Mouse (Mus musculus): Measurements from ENCODE around the gene March11. TPM values are rescaled to one million over a fixed set of nuclear protein-coding genes. Genes with fewer than 3 reads are reported as not detected.

Gene March11
- polyA plus RNA-seq, 1 experiment from 2014 or later = 0.65 TPM

DNA sequence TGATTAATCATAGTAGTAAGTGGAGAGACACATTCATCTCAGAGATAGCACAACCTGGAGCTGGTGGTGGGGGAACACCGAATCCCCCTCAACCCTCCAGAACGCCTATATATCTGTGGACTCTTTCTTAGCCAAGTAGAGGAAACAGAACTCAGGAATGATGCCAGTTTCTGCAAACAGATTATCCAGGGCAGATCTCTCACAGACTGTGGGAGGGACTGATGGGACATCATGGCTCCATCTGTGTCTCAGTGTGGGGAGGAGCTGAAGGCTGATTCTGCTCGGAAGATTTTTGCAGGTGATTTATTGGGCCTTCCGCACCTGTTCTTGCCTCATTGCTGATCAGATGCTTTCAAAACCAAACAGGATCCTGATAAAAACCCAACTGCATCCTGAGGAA is 29.5 kb downstream of the March11 start:
- H3K9me3 ChIP-seq (replicated peaks; ENCODE audit: control insufficient read depth, low read length) = no peaks in the 10 kb centered on the region
- ATAC-seq (replicated peaks; ENCODE audit: insufficient number of reproducible peaks, low FRiP score, low TSS enrichment, low read depth) = no peak
- 92% methylated on average over 4 of the region's 4 CpGs for WGBS

DNA sequence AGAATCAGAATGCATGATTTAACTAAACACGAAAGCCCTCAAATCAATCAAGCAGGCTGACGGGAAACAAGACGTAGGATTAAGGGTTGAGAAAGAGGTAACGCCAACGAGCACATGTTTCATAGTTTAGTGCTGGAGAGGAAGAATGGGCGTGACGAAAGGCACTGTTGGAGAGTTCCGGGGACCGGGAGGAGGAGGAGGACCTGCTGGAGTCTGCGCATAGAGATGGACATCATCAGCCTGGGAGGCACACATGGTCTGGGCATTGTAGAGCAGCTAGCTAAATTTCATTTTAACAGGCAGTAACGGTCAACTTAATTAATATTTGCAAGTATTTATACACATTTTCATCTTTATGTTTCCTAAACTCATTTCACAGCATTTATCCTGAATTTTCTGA is 31.6 kb downstream of the March11 start:
- no peaks in the 10 kb centered on the region for H3K27me3 ChIP-seq (ENCODE audit: control insufficient read depth, insufficient read depth, low read length)
- no peak for DNase-seq (ENCODE audit: low spot score)
- H3K36me3 ChIP-seq (replicated peaks; ENCODE audit: control insufficient read depth, insufficient read depth, low read depth, low read length) = no peaks in the 10 kb centered on the region
- no peak overlapping the region for H3K27ac ChIP-seq (replicated peaks; ENCODE audit: low read depth, low read length)
- no peak overlapping the region for H3K9ac ChIP-seq (replicated peaks; ENCODE audit: low read length)
- no peak for ATAC-seq (replicated peaks; ENCODE audit: insufficient number of reproducible peaks, low FRiP score, low TSS enrichment, low read depth)
- H3K9me3 ChIP-seq (replicated peaks; ENCODE audit: control insufficient read depth, low read length) = no peaks in the 10 kb centered on the region
- no peak overlapping the region for H3K4me2 ChIP-seq (ENCODE audit: low read depth, low read length)
- no peaks in the 10 kb centered on the region for H3K4me1 ChIP-seq (ENCODE audit: control insufficient read depth, insufficient read depth, low read length)
- H3K4me3 ChIP-seq (ENCODE audit: low read depth, low read length) = no peak overlapping the region
- 82% methylated on average over 11 of the region's 11 CpGs for WGBS

More for the DNA sequence above, 29.5 kb downstream of the March11 start:
- Histone ChIP-seq H3K4me3 (ENCODE audit: low read depth, low read length) (no peak overlapping the region), H3K27ac (replicated peaks; ENCODE audit: low read depth, low read length) (no peak overlapping the region), H3K27me3 (ENCODE audit: control insufficient read depth, insufficient read depth, low read length) (no peaks in the 10 kb centered on the region), H3K4me2 (ENCODE audit: low read depth, low read length) (no peak overlapping the region), H3K9ac (replicated peaks; ENCODE audit: low read length) (no peak overlapping the region), H3K36me3 (replicated peaks; ENCODE audit: control insufficient read depth, insufficient read depth, low read depth, low read length) (no peaks in the 10 kb centered on the region), H3K4me1 (ENCODE audit: control insufficient read depth, insufficient read depth, low read length) (no peaks in the 10 kb centered on the region)
- DNase-seq (ENCODE audit: low spot score) = no peak

DNA sequence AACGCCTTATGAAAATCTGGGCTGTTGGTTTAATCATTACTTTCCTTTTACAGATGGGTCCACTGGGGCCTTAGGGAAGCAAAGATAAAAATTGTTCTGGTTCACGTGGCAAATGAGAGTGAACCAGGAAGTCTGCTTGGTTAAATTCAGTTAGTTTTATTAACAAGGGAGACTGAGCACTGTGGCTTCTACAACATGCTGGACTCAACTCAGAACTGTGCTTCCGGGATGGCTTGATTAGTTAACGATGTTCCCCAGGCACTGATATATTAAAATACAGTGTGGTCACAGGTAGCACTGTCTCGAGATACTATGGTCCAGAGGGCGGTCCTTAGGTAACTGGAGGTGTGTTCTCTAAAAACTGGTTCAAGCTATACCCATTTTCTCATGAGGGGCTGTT is 32.1 kb downstream of the March11 start:
- Histone ChIP-seq H3K36me3 (replicated peaks; ENCODE audit: control insufficient read depth, insufficient read depth, low read depth, low read length) (no peaks in the 10 kb centered on the region), H3K4me2 (ENCODE audit: low read depth, low read length) (no peak overlapping the region), H3K4me1 (ENCODE audit: control insufficient read depth, insufficient read depth, low read length) (no peaks in the 10 kb centered on the region), H3K27ac (replicated peaks; ENCODE audit: low read depth, low read length) (no peak overlapping the region), H3K9me3 (replicated peaks; ENCODE audit: control insufficient read depth, low read length) (no peaks in the 10 kb centered on the region), H3K4me3 (ENCODE audit: low read depth, low read length) (no peak overlapping the region), H3K27me3 (ENCODE audit: control insufficient read depth, insufficient read depth, low read length) (no peaks in the 10 kb centered on the region), H3K9ac (replicated peaks; ENCODE audit: low read length) (no peak overlapping the region)
- ATAC-seq (replicated peaks; ENCODE audit: insufficient number of reproducible peaks, low FRiP score, low TSS enrichment, low read depth) (no peak), DNase-seq (ENCODE audit: low spot score) (no peak)
- 88% methylated on average over 6 of the region's 6 CpGs for WGBS

DNA sequence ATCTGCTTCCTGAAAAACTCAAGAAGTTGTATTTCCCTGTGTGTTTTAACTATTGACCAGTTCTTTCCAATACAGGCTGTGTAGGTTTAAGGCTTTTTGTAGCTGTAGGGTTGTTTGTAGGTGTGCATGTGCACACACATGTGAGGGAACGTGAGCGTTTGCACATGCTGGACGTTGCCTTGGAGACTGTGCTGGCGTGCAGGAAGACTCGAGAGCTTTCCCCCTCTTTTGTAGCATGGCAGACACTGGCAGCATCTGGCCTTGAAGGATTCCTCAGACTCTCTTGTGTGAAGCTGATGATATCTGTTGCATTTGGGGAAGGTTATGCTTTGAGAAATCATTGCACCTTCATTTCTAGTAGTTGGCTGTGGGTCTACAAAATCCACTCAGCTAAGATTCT is 35.5 kb downstream of the March11 start:
- Histone ChIP-seq H3K27me3 (ENCODE audit: control insufficient read depth, insufficient read depth, low read length) (no peaks in the 10 kb centered on the region), H3K9me3 (replicated peaks; ENCODE audit: control insufficient read depth, low read length) (no peaks in the 10 kb centered on the region), H3K4me2 (ENCODE audit: low read depth, low read length) (no peak overlapping the region), H3K9ac (replicated peaks; ENCODE audit: low read length) (no peak overlapping the region), H3K27ac (replicated peaks; ENCODE audit: low read depth, low read length) (no peak overlapping the region), H3K4me1 (ENCODE audit: control insufficient read depth, insufficient read depth, low read length) (no peaks in the 10 kb centered on the region), H3K36me3 (replicated peaks; ENCODE audit: control insufficient read depth, insufficient read depth, low read depth, low read length) (no peaks in the 10 kb centered on the region), H3K4me3 (ENCODE audit: low read depth, low read length) (no peak overlapping the region)
- ATAC-seq (replicated peaks; ENCODE audit: insufficient number of reproducible peaks, low FRiP score, low TSS enrichment, low read depth) = no peak
- DNase-seq (ENCODE audit: low spot score) = no peak
- 85% methylated on average over 5 of the region's 5 CpGs for WGBS

DNA sequence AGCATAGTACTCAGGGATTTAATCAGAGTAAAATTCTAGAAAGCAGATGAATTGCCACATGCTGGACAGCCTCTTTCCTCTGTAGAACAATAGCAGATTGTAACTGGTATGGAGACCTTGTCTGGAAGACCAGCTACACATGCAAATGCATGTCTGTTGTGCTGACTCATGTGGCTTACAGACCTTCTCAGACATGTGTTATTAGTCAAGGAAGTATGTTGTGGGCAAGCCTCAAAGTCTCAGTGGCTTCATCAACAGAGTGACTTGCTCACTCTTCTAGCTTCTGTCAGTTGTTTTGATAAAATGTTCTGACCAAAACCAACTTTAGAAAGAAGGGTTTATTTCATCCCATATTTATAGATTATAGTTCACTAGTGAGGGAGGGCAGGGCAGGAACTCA is 44.8 kb downstream of the March11 start:
- H3K4me3 ChIP-seq (ENCODE audit: low read depth, low read length) = no peak overlapping the region
- no peaks in the 10 kb centered on the region for H3K4me1 ChIP-seq (ENCODE audit: control insufficient read depth, insufficient read depth, low read length)
- no peaks in the 10 kb centered on the region for H3K36me3 ChIP-seq (replicated peaks; ENCODE audit: control insufficient read depth, insufficient read depth, low read depth, low read length)
- no peak overlapping the region for H3K27ac ChIP-seq (replicated peaks; ENCODE audit: low read depth, low read length)
- no peaks in the 10 kb centered on the region for H3K9me3 ChIP-seq (replicated peaks; ENCODE audit: control insufficient read depth, low read length)
- no peak overlapping the region for H3K4me2 ChIP-seq (ENCODE audit: low read depth, low read length)
- DNase-seq (ENCODE audit: low spot score) = no peak
- H3K9ac ChIP-seq (replicated peaks; ENCODE audit: low read length) = no peak overlapping the region
- ATAC-seq (replicated peaks; ENCODE audit: insufficient number of reproducible peaks, low FRiP score, low TSS enrichment, low read depth) = no peak
- H3K27me3 ChIP-seq (ENCODE audit: control insufficient read depth, insufficient read depth, low read length) = no peaks in the 10 kb centered on the region

DNA sequence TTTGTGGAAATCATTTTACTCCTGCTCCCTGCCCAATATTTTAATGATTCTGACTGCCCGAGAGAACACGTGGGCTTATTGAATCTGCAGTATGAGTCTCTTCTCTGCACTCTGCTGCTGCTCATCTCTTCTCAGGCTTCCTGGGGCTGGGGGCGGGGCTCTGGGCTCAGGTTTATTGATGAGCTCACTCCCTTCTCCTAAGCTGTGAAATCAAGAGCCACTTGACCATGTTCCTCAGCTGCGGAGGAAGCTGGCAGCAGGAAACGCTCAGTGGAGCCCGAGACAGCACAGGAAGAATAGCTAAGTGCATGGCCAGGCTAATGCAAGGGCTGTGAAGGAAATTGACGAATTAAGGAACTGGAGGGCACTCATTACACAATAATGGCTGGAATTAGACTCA is 56.5 kb downstream of the March11 start:
- no peak overlapping the region for H3K9ac ChIP-seq (replicated peaks; ENCODE audit: low read length)
- H3K4me3 ChIP-seq (ENCODE audit: low read depth, low read length) = no peak overlapping the region
- no peak overlapping the region for H3K27ac ChIP-seq (replicated peaks; ENCODE audit: low read depth, low read length)
- no peaks in the 10 kb centered on the region for H3K36me3 ChIP-seq (replicated peaks; ENCODE audit: control insufficient read depth, insufficient read depth, low read depth, low read length)
- ATAC-seq (replicated peaks; ENCODE audit: insufficient number of reproducible peaks, low FRiP score, low TSS enrichment, low read depth) (no peak), DNase-seq (ENCODE audit: low spot score) (peak; percentile 24)
- H3K9me3 ChIP-seq (replicated peaks; ENCODE audit: control insufficient read depth, low read length) = no peaks in the 10 kb centered on the region
- H3K27me3 ChIP-seq (ENCODE audit: control insufficient read depth, insufficient read depth, low read length) = no peaks in the 10 kb centered on the region
- H3K4me1 ChIP-seq (ENCODE audit: control insufficient read depth, insufficient read depth, low read length) = no peaks in the 10 kb centered on the region
- WGBS = 27% methylated on average over 7 of the region's 7 CpGs
- H3K4me2 ChIP-seq (ENCODE audit: low read depth, low read length) = no peak overlapping the region

DNA sequence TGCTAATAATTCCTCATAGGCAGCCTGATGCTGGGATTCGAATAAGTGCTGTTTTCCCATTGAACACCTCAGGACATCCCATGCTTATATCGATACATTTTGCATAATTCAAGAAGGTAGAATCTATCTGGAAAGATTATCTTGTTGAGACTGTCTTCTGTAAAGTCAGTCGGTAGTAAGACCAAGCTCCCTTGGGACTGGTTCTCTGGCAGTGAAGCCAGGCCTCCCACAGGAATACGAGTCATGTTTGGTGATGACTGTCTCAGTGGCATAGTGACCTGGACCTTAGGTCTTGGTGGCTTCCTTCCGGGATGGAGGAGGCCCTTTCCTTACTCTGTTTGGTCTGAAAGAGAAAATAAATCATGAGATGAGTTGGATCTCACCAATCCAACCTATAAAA is 57.7 kb downstream of the March11 start:
- Histone ChIP-seq H3K9me3 (replicated peaks; ENCODE audit: control insufficient read depth, low read length) (no peaks in the 10 kb centered on the region), H3K4me1 (ENCODE audit: control insufficient read depth, insufficient read depth, low read length) (no peaks in the 10 kb centered on the region), H3K4me2 (ENCODE audit: low read depth, low read length) (no peak overlapping the region), H3K9ac (replicated peaks; ENCODE audit: low read length) (no peak overlapping the region), H3K36me3 (replicated peaks; ENCODE audit: control insufficient read depth, insufficient read depth, low read depth, low read length) (no peaks in the 10 kb centered on the region), H3K27me3 (ENCODE audit: control insufficient read depth, insufficient read depth, low read length) (no peaks in the 10 kb centered on the region), H3K4me3 (ENCODE audit: low read depth, low read length) (no peak overlapping the region), H3K27ac (replicated peaks; ENCODE audit: low read depth, low read length) (no peak overlapping the region)
- WGBS = 87% methylated on average over 5 of the region's 5 CpGs
- ATAC-seq (replicated peaks; ENCODE audit: insufficient number of reproducible peaks, low FRiP score, low TSS enrichment, low read depth) (no peak), DNase-seq (ENCODE audit: low spot score) (no peak)

DNA sequence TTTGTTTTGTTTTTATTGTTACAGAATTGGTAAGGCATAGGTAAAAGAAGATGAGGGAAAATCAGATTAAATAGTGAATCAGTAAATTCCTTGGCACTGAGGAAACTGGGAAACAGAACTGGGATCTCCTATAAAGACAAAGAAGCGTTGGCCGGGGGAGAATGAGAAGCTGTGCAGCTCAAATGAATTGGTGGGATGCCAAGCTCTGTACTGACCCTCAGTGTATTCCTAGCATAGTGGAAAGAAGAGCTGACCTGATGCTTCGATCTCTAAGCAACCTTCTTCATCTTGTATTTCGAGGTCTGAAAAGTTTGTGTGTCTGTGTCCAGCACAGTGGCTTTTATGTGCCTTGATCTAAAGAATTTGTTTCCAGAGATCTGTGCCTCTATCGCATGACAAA is 64.9 kb downstream of the March11 start:
- no peak overlapping the region for H3K4me3 ChIP-seq (ENCODE audit: low read depth, low read length)
- no peaks in the 10 kb centered on the region for H3K36me3 ChIP-seq (replicated peaks; ENCODE audit: control insufficient read depth, insufficient read depth, low read depth, low read length)
- no peak overlapping the region for H3K9ac ChIP-seq (replicated peaks; ENCODE audit: low read length)
- H3K9me3 ChIP-seq (replicated peaks; ENCODE audit: control insufficient read depth, low read length) = no peaks in the 10 kb centered on the region
- no peaks in the 10 kb centered on the region for H3K4me1 ChIP-seq (ENCODE audit: control insufficient read depth, insufficient read depth, low read length)
- no peak overlapping the region for H3K27ac ChIP-seq (replicated peaks; ENCODE audit: low read depth, low read length)
- H3K27me3 ChIP-seq (ENCODE audit: control insufficient read depth, insufficient read depth, low read length) = no peaks in the 10 kb centered on the region
- WGBS = 95% methylated on average over 5 of the region's 5 CpGs
- DNase-seq (ENCODE audit: low spot score) = no peak
- no peak overlapping the region for H3K4me2 ChIP-seq (ENCODE audit: low read depth, low read length)
- ATAC-seq (replicated peaks; ENCODE audit: insufficient number of reproducible peaks, low FRiP score, low TSS enrichment, low read depth) = no peak

DNA sequence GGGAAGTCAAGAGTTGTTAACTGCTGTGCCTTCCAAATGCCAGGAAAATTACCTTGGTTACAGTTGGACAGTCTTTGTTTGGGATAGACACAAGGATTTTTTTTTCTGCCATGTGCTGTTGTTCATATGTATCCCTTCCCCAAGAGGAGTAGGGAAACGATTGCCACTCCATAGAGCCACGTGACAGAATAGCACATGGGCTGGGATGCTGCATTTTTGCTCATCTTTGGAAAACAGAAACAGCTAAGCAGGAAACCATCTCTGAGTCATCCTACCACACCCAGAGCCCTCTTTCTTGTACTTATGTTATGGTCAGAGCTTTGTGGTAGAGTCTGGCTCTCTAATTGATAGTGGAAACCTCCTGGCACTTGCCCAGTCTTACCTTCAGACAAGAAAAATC is 65.4 kb downstream of the March11 start:
- ATAC-seq (replicated peaks; ENCODE audit: insufficient number of reproducible peaks, low FRiP score, low TSS enrichment, low read depth) (no peak), DNase-seq (ENCODE audit: low spot score) (no peak)
- Histone ChIP-seq H3K4me2 (ENCODE audit: low read depth, low read length) (no peak overlapping the region), H3K4me3 (ENCODE audit: low read depth, low read length) (no peak overlapping the region), H3K9me3 (replicated peaks; ENCODE audit: control insufficient read depth, low read length) (no peaks in the 10 kb centered on the region), H3K27ac (replicated peaks; ENCODE audit: low read depth, low read length) (no peak overlapping the region), H3K4me1 (ENCODE audit: control insufficient read depth, insufficient read depth, low read length) (no peaks in the 10 kb centered on the region), H3K36me3 (replicated peaks; ENCODE audit: control insufficient read depth, insufficient read depth, low read depth, low read length) (no peaks in the 10 kb centered on the region), H3K9ac (replicated peaks; ENCODE audit: low read length) (no peak overlapping the region), H3K27me3 (ENCODE audit: control insufficient read depth, insufficient read depth, low read length) (no peaks in the 10 kb centered on the region)
- 80% methylated on average over 2 of the region's 2 CpGs for WGBS
